Comparison of ENCODE assay signal across 28 mouse cellular contexts in genomic region chr5:3935266-3935665, GRCm38 (mm10).
"Had no signal": no experiment of that assay in that cellular context is flagged by ENCODE, and none has a peak within 500 bp of the region (broad histone marks: within the 10 kb centered on the region; RNA-seq: fewer than 3 reads in every experiment).

No protein-coding gene starts in this region.

- H3K9me3 ChIP-seq: embryonic facial prominence, embryonic 12.5 days; embryonic facial prominence, embryonic 13.5 days; embryonic facial prominence, embryonic 15.5 days; forebrain, embryonic 10.5 days; forebrain, embryonic 12.5 days; forebrain, embryonic 13.5 days; forebrain, embryonic 15.5 days had no signal

- H3K27me3 ChIP-seq: embryonic facial prominence, embryonic 12.5 days; embryonic facial prominence, embryonic 13.5 days; embryonic facial prominence, embryonic 15.5 days; forebrain, embryonic 12.5 days; forebrain, embryonic 13.5 days; forebrain, embryonic 15.5 days had no signal

- DNase-seq: cerebellum, adult 18-20 months; cerebellum, adult 2 months; cerebellum, adult 8-10 months; cerebellum, adult 9-10 months; cerebellum, adult 9-11 months; cerebellum, postnatal 10 days; cerebellum, postnatal 14 days; cerebellum, postnatal 25 days; cerebellum, postnatal 36 days; embryo, embryonic 11 days; forebrain, postnatal 0 days; gastrocnemius, postnatal 10 days; gastrocnemius, postnatal 14 days; gastrocnemius, postnatal 36 days; heart, adult 11 months; heart, adult 18-20 months; heart, adult 2 months had no signal

- H3K4me2 ChIP-seq: embryonic facial prominence, embryonic 12.5 days; embryonic facial prominence, embryonic 13.5 days; embryonic facial prominence, embryonic 15.5 days; forebrain, embryonic 12.5 days; forebrain, embryonic 13.5 days; forebrain, embryonic 15.5 days had no signal

- H3K36me3 ChIP-seq: embryonic facial prominence, embryonic 12.5 days had no signal

- H3K4me3 ChIP-seq: embryonic facial prominence, embryonic 10.5 days; embryonic facial prominence, embryonic 12.5 days; embryonic facial prominence, embryonic 13.5 days; embryonic facial prominence, embryonic 15.5 days; erythroblast, embryonic 14.5 days; forebrain, embryonic 10.5 days; forebrain, embryonic 12.5 days; forebrain, embryonic 13.5 days; forebrain, embryonic 15.5 days; heart, adult 2 months had no signal

- H3K9ac ChIP-seq: embryonic facial prominence, embryonic 12.5 days; embryonic facial prominence, embryonic 13.5 days; embryonic facial prominence, embryonic 15.5 days; forebrain, embryonic 12.5 days; forebrain, embryonic 13.5 days; forebrain, embryonic 15.5 days; forebrain, postnatal 0 days had no signal

- H3K27ac ChIP-seq: embryonic facial prominence, embryonic 10.5 days; embryonic facial prominence, embryonic 12.5 days; embryonic facial prominence, embryonic 13.5 days; embryonic facial prominence, embryonic 15.5 days; forebrain, embryonic 10.5 days; forebrain, embryonic 12.5 days; forebrain, embryonic 13.5 days; forebrain, embryonic 15.5 days; heart, adult 2 months had no signal

- ATAC-seq: forebrain, embryonic 13.5 days; forebrain, embryonic 14.5 days; forebrain, embryonic 15.5 days; forebrain, embryonic 16.5 days; forebrain, postnatal 0 days had no signal
